Mouse (Mus musculus): Measurements from ENCODE around the gene Adgrb2. TPM values are rescaled to one million over a fixed set of nuclear protein-coding genes. Genes with fewer than 3 reads are reported as not detected.
A peak's percentile ranks its signal among the peaks of the same experiment; 100 is the strongest.

Gene Adgrb2
- total RNA-seq, 1 experiment from 2014 or later = not detected

DNA sequence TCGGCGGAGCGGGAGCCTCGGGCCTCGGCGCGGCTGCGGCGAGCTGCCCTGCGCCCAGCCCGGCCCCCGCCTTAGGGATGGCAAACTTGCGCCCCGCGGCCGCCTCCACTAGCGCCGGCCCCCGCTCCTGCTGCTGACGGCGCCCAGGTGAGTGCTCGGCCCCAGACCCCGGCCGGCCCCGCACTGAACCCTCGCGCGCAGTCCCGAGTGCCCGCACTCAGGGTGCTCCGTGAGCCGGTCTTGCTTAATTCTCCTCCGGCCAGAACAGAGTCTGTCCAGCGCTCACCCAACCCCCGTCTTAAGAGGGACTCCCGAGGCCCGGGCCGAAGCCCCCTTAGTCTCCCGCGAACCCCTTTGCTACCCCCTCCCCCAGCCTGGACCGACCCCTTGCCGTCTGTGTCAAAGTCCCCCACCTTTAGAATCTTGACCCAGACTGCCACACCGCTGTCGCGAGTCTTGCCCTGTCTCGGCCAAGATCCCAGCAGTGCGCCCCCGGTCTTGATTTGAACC lies 546 bp downstream of the Adgrb2 start:
- ATAC-seq (replicated peaks; ENCODE audit: insufficient number of reproducible peaks, low FRiP score, low TSS enrichment, poor library complexity, severe bottlenecking) = no peak

DNA sequence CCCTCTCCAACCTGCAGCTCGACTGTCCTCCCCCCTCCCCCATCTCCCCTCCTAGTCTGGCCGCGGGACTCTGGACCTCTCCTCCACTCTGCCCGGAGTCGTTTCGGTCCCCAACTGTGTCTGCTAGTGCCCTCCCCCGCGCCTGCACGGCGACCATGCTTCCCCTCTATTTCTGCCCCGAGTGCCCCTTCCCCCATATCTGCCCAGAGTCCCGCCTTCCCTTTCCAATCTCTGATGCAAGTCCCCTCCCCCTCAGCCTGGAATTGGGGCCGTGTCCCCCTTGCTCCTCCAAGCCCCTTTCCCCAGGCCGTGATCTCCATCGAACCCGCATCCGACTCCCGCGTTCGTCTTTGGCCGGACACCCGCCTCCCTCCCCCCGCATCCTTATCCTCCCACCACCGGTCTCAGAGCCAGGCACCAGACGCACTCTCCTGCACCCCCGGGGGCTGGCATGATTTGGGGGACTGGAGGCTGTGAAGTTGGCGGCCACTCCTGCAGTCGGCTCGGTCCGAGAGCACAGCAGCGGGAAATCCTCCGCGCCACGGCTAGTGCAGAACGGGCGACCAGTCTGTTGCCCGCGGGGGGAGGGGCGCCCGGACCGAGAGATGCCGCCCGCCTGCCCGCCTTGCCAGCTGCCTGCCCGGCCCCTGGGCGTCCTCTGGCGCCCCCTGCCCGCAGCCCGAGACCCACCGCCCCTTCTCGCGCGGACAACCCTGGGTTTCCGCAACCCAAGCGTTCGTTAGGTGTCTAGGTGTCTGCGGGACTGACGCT lies 1.2 kb downstream of the Adgrb2 start:
- ATAC-seq (replicated peaks; ENCODE audit: insufficient number of reproducible peaks, low FRiP score, low TSS enrichment, poor library complexity, severe bottlenecking) = no peak

DNA sequence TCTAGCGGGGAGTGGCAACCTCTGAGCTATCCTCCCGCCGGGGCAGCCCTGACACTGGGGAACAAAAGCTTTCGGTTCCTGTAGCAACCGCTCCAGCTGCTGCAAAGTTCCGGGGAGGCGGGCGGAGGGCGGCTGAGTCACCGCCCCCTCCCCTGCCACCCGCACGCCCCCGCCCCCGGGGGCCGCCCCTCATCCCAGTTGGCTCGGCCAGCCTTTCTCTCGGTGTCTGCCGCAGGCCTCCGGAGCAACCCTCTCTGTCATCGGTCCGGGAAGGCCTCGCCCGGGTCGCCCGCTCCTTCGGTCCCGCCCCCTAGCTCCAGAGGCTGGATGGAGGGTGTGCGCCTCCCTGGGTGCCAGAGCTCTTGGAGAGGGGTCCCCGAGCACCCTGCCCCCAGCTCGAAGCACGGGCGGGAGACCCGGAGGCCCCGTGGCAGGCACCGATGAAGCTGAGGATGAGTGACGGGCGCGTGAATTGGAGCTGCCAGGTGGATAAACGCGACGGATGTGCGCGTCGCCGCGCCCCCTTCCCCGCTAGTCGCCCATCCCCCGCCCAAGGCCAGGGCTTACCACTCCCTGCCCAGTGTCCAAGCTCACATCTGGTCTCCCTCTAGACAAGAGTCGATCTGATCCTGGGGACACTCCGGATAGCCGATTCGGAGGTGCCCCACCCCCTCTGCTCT lies 3.3 kb downstream of the Adgrb2 start:
- 0 out of 2 replicates have a peak, but pooled peaks have one; percentile 29 for ATAC-seq (replicated peaks; ENCODE audit: insufficient number of reproducible peaks, low FRiP score, low TSS enrichment, poor library complexity, severe bottlenecking)

DNA sequence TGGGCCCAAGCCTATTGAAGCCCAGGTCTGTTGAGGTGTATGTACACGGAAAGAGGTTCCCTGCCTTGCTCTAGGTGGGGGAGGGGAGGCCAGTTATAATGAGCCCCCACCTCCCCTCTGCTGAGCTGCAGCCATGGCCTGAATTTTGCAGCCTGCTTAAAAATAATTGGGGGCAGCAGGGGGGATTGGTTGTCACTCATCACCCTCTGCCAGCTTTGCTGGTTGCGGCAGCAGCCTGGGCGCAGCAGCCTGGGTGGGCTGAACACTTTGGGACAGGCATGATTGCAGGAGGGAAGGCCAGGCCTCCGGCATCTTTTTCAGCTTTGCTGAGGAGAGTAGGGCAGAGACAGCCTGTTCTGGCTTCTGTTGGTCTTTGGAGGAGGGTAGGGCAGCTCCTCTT lies 5.3 kb downstream of the Adgrb2 start:
- no peak for ATAC-seq (replicated peaks; ENCODE audit: insufficient number of reproducible peaks, low FRiP score, low TSS enrichment, poor library complexity, severe bottlenecking)

DNA sequence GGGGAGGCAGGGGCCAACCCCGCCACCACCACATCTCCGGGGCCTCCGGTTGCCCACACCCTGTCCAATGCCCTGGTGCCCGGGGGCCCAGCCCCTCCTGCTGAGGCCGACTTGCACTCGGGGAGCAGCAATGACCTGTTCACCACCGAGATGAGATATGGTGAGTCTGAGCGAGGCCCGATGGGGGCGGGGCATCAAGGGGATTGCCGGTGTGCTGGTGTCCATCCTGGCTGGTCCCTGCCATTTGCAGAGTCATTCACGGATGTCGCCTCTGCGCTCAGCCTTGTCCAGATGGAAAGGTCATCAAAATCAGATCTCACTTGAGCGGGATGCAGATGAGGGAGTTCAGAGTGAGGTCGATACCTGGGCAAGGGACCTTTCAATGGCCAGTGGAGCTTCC lies 8.1 kb downstream of the Adgrb2 start:
- ATAC-seq (replicated peaks; ENCODE audit: insufficient number of reproducible peaks, low FRiP score, low TSS enrichment, poor library complexity, severe bottlenecking) = no peak

DNA sequence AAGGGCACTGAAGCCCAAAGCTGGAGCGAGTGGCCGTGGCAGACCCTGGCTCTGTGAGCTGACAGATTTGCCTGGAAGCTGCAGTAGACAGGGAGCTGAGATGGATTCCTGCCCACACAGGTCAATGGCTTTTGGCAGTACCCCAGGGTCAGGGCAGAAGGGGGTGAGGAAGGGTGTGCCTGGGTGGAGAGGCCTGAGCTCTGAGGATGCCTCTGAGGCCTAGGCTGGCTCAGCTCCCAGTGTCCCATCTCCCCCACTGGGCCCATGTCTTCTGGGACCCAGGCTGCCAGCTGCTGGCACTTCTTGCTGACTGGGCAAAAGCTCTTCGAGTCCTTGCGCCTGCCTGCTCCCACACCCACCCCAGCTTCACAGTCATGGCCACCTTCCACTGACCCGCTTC lies 8.5 kb downstream of the Adgrb2 start:
- no peak for ATAC-seq (replicated peaks; ENCODE audit: insufficient number of reproducible peaks, low FRiP score, low TSS enrichment, poor library complexity, severe bottlenecking)

DNA sequence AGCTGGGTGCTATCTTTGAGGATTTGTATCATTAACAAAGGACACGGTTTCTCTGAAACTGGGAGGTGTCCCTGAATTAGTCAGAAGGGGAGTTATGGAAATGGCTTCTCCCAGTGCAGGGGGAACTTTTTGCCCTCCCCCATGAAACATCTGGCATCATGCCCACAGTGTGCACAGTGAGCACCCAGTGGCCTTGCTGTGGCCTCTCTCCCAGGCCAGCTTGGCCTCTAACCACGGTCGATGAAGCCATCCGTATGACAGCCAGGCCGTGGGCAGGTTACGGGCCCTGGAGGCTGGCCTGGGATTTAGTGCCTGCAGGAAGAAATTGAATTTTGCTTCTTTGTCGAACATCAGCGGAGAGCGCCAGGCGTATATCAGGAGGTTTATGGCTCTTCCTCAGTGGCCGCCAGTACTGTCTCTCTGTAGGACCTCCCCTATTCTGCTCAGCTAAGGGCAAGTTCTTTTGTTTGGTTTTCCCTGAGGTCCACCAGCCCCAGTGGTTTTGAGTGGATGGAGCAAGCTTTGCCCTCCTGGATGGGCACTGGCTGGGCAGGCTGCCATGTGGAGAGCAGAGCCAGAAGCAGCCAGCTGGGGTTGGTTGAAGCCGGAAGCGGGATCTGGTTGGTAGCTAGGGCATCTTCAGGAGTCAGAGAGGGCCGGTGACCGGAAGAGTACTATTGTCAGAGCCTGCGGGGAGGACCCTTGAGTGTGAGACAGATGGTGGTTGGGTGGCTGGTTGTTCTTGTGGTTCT lies 9.4 kb downstream of the Adgrb2 start:
- ATAC-seq (replicated peaks; ENCODE audit: insufficient number of reproducible peaks, low FRiP score, low TSS enrichment, poor library complexity, severe bottlenecking) = no peak

DNA sequence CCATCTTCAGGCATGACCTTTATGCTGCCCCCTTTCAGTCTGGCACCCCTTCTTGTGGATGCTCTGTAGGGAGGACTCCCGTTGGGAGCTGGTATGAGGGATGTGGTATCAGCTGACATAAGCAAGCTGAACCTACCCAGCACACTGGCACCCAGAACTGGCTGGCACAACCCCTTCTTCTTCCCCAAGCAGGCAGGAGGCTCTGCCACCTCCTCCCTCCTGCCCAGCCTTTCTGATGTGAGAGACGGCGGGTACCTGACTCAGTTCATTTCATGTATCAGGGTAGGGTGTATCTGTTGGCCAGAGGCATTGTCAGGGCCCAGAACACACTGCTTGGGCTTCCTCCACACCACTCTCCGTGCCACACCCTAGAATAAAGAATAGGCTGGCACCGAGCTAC lies 10.1 kb downstream of the Adgrb2 start:
- ATAC-seq (replicated peaks; ENCODE audit: insufficient number of reproducible peaks, low FRiP score, low TSS enrichment, poor library complexity, severe bottlenecking) = no peak

DNA sequence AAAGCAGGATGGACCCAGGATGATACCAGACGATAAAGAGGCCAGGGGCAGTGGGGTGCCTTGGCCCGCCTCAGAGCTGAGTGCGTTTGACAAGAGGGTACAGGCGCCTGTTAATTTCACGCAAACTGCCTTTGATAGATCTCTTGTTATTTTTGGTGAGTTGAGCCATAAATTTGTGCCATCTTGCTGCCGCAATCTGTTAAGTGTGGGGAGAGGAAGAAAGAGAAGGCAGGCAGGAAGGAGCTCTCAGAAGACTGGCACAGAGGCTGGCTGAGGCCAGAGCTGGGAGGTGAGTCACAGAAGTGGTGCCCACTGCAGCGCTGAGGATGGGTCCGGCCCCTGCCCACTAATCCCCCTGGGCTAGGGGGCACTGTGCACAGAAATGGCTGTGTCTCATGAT lies 10.6 kb downstream of the Adgrb2 start:
- no peak for ATAC-seq (replicated peaks; ENCODE audit: insufficient number of reproducible peaks, low FRiP score, low TSS enrichment, poor library complexity, severe bottlenecking)

DNA sequence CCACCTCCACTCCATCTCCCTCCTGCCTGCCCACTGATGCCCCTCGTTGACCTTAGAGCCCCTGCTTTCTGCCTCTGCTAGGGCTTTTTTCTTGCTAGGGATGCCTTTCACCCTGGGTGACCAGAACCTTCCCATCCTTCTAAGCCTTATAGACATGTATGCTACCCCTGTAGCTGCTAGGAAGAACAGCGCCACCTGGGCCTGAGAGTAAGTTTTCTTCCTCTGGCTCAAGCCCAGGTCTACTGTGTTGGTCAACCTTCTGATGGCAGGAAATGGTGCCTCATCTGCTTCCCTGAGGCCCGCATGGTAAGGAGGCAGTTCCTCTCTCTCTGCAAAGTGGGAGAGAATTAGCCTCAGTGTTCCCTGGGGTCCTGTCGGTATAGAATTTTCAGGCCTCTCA lies 11.3 kb downstream of the Adgrb2 start:
- ATAC-seq (replicated peaks; ENCODE audit: insufficient number of reproducible peaks, low FRiP score, low TSS enrichment, poor library complexity, severe bottlenecking) = no peak

DNA sequence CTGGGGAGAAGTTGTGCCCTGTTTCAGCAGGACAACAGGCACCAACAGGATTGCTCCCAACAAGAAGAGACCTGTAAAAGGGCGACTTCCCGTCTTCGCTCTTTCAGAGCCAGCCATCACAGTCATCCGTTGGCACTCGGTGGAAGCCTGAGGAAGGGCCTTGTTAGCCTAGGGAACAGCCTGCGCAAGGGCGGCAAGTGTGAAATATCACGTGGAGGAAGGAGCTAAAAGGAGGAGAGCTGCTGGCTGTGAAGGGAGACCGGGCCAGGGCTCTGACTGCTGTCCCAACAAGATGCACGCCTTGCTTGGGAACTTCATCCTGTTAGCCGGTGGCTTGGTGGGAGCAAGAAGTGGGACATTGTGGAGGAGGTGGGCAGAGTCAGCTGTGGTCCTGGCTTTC lies 13.5 kb downstream of the Adgrb2 start:
- no peak for ATAC-seq (replicated peaks; ENCODE audit: insufficient number of reproducible peaks, low FRiP score, low TSS enrichment, poor library complexity, severe bottlenecking)

DNA sequence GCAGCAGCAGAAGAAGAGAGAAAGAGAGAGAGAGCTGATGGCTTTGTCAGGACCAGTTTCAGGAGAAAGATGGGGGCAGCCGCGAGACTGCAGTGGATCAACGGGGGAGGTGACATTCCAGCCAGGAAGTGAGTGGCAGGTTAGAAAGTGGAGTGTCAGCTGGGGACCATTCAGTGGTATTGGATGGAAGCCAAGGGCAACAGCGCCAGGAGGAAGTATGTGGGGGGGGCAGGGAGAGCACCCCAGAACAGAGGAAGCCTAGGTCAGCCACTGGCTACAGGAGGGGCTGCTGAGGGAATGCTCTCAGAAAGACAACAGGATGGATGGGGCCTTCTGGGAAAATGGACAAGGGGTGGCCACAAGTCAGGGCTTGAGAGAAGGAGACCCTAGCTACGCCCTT lies 17.0 kb downstream of the Adgrb2 start:
- ATAC-seq (replicated peaks; ENCODE audit: insufficient number of reproducible peaks, low FRiP score, low TSS enrichment, poor library complexity, severe bottlenecking) = no peak

DNA sequence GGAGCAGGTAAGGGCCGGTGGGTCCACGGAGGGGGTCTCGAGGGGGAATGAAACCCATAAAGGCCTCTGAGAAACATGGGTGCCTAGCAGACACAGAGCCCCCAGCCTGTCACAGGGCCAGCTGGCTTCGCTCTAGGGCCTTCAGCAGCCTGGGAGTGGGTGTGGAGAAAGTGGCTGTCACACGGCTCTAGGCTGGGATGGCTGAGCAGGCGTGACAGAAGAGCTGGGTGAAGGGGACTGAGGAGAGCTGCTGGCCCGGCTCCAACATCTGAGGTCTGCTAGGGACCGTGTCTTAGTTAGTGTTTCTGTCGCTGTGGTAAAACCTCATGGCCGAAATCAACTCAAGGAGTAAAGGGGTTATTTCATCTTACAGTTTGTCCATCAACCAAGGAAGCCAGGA lies 17.5 kb downstream of the Adgrb2 start:
- ATAC-seq (replicated peaks; ENCODE audit: insufficient number of reproducible peaks, low FRiP score, low TSS enrichment, poor library complexity, severe bottlenecking) = no peak

DNA sequence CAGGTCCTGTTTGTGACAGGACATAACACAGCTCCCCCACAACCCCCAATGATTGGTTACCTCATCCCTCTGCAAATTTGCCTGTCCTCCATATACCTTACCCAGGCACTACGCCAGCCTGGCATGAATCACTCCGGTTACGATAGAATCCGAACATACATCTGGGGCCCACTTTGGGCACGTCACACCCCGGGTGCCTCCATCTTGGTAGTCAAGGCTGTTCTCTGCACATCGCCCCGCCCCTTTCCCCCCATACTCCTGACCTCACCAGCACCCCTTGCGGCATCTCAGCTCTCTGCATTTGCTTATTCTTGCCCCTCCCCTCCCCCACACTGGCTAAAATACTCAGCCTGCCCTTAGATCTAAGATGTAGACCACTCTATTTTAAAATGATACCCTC lies 20.9 kb downstream of the Adgrb2 start:
- no peak for ATAC-seq (replicated peaks; ENCODE audit: insufficient number of reproducible peaks, low FRiP score, low TSS enrichment, poor library complexity, severe bottlenecking)

DNA sequence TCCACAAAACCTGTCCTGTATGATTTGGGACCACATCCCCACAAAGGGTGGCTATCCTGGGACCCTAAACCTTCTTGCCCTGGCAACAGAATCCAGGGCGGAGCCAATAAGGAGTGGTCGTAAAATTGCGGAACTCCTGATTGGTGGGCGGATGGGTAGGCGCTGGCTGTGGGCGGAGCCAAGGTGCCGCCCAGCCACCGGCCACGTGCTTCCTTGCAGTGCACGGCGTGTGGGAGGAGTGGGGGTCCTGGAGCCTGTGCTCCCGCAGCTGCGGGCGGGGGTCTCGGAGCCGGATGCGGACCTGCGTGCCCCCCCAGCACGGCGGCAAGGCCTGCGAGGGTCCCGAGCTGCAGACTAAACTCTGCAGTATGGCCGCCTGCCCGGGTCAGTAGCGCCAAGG lies 21.9 kb downstream of the Adgrb2 start:
- no peak for ATAC-seq (replicated peaks; ENCODE audit: insufficient number of reproducible peaks, low FRiP score, low TSS enrichment, poor library complexity, severe bottlenecking)

DNA sequence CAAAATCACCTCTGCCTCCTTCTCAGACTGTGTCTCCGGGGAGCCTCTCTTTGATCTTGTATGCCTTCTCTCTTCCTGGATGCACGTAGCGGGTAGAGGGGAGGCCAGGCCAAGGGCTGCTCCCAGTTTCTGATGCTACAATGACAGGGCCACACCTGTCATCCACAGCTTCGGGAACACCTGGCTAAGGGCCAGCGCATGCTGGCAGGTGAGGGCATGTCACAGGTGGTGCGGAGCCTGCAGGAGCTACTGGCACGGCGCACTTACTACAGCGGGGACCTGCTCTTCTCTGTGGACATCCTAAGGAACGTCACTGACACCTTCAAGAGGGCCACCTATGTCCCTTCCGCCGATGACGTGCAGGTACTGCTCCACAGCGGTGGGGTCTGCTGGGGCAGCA lies 24.4 kb downstream of the Adgrb2 start:
- no peak for ATAC-seq (replicated peaks; ENCODE audit: insufficient number of reproducible peaks, low FRiP score, low TSS enrichment, poor library complexity, severe bottlenecking)

DNA sequence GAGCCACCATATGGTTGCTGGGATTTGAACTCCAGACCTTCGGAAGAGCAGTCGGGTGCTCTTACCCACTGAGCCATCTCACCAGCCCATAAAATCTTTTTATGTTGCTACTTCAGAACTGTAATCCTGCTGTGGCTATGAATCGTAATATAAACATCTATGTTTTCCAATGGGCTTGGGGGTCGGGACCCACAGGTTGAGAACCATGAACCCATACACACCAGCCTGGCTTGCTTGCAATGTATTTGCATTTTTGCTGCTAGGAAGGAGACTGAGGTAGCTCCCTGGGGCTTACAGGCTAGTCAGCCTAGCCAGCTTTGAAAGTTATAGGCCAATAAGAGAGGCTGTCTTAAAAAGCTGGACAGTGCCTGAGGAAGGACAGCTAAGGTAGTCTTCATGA lies 26.1 kb downstream of the Adgrb2 start:
- no peak for ATAC-seq (replicated peaks; ENCODE audit: insufficient number of reproducible peaks, low FRiP score, low TSS enrichment, poor library complexity, severe bottlenecking)

DNA sequence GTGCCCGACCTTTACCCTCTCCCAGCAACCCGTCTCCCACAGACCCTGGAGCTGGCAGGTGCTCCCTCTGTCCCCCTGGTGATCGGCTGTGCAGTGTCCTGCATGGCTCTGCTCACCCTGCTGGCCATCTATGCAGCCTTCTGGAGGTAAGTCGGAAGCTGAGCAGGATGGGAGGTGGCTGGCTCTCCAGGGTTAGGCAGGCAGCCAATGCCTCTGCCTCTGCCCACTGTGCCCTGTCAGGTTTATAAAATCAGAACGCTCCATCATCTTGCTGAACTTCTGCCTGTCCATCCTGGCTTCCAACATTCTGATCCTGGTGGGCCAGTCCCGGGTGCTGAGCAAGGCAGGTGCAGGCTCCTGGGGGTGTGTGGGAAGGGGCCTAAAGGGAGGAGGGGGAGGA lies 27.6 kb downstream of the Adgrb2 start:
- no peak for ATAC-seq (replicated peaks; ENCODE audit: insufficient number of reproducible peaks, low FRiP score, low TSS enrichment, poor library complexity, severe bottlenecking)

DNA sequence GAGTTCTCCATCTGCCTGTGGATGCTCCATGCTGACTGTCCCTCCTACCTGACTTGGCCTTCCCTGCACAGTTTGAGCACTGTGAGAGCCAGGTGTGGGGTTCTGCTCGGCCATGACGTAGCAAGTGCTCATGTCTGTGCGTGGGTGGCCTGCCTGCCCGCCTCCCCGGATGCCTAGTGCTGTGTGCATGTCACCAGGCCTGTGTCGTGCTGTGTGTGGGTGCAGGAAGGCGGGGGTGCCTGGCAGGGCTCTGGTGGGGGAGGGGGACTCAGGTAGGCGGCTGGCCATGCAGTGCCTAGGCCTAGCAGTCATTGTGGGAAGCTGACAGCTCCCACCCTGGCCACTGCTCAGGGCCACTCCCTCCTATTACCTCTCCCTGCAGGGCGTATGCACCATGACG lies 28.4 kb downstream of the Adgrb2 start:
- ATAC-seq (replicated peaks; ENCODE audit: insufficient number of reproducible peaks, low FRiP score, low TSS enrichment, poor library complexity, severe bottlenecking) = no peak

DNA sequence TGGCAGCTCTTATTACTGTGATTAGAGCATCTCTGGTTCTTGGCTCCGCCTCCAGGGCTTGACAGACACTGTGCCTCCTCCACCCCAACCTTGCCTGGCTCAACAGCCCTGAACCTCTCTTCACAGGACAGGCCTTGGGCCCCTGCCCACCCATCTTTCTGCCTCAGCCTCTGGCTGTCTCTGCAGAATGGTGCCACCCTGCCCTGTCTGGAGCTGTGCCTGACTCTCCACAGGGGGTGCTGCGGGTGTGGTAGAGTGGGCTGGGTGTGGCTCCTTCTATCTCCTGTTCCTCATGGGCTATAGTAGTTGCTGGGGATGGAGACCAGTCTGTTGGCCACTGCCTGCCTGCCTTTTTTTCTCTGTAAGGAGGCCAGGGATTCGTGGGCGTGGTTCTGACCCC lies 31.3 kb downstream of the Adgrb2 start:
- ATAC-seq (replicated peaks; ENCODE audit: insufficient number of reproducible peaks, low FRiP score, low TSS enrichment, poor library complexity, severe bottlenecking) = no peak

Measured in monocyte, adult 5-6 weeks (primary cell).